1 mouse cellular context compared by ENCODE assay signal in genomic region chr14:122463734-122464341, GRCm38 (mm10).
TF ChIP-seq lines count a peak whose summit lies in the region.

No protein-coding gene starts in this region.

TF ChIP-seq in CH12.LX, 34 proteins besides CTCF, POLR2A, EP300 and RAD21:
- TF ChIP-seq MAX (IDR thresholded peaks at IDR 0.05; ENCODE audit: low read length) (peak; percentile 50; the same call in 1 of the 2 replicates), ZNF384 (IDR thresholded peaks at IDR 0.05; ENCODE audit: low read depth, low read length) (peak; percentile 82), USF1 (IDR thresholded peaks at IDR 0.05; ENCODE audit: low read depth, low read length) (peak; percentile 8; the same call in 1 of the 2 replicates), MXI1 (IDR thresholded peaks at IDR 0.05; ENCODE audit: low read depth, low read length) (peak; percentile 66; the same call in 1 of the 2 replicates), TCF12 (IDR thresholded peaks at IDR 0.05; ENCODE audit: low read depth, low read length) (0 out of 2 replicates have a peak, but pooled peaks have one; percentile 24)
